Mouse (Mus musculus) c-Kit-positive CD71-negative TER-119-negative erythroid progenitor cells, embryonic 14.5 days (primary cell): ENCODE measurements around the gene Kxd1.
A peak's percentile ranks its signal among the peaks of the same experiment; 100 is the strongest.
"Not testable (repeated sequence)": the region's sequence is repeated elsewhere in the genome, so short reads cannot be mapped to it uniquely, and the experiment has no call there.

Experiments used
- DNase-seq: peaks from one replicate; pipeline ENCODE4 v3.0.0-alpha.2; 2013; ENCODE audit warnings: low read depth

Gene Kxd1

DNA sequence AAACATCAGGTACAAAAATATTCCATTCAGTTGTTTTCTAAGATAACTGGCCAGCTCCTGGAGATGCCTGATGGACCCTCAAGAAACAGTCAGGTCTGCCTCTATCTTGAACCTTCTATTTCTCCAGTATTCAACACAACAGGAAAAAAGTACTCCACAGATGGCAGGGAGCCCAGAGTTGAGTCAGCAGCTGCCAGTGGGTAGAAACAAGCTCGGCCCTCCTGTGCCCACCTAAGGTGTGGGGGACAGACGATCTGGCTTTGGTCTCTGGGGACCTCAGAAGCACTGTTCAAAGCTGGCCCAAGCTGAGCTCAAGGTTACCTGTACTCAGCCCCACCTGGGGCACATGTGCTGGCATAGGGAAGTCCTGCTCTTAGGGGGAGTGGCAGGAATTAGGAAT lies 14.3 kb downstream of the Kxd1 start:
- no peak for DNase-seq

DNA sequence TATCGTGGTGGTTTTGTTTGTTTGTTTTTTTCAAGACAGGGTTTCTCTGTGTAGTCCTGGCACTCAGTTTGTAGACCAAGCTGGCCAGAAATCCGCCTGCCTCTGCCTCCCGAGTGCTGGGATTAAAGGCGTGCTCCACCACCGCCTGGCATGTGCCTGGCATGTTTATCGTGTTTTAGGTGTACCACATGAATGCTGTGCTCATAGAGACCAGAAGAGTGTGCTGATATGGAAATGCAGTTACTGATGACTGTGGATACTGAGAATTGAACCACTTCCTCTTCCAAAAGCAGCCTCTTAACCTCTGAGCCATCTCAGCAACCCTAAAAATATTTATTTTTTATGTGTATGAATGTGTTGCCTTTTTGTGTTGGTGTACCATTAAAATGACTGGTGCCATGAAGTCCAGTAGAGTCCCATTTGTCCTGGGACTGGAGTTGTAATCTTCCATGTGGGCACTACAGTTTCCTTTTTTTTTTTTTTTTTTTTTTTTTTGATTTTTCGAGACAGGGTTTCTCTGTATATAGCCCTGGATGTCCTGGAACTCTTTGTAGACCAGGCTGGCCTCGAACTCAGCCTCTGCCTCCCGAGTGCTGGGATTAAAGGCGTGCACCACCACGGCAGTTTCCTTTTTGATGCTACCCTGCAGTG lies 15.4 kb downstream of the Kxd1 start:
- DNase-seq, result no peak

DNA sequence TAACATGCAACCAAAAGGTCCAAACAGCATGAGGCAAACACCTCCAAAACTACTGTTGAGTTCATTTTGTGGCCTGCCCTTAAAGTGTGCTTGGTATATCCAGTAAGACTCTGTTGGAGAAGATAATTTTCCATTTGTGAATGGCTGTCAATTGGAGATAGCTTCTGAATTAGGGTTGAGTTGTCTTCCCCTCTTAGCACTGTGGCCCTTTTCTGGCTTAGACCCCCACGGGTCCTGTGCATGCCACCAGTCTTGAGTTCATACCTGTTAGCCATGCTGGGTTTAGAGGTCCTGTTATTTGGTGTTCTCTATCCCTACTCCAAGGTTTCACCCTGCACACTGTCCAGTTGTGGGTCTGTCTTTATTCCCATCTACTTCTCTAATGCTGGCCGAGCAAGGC lies 16.0 kb downstream of the Kxd1 start:
- DNase-seq, result no peak

DNA sequence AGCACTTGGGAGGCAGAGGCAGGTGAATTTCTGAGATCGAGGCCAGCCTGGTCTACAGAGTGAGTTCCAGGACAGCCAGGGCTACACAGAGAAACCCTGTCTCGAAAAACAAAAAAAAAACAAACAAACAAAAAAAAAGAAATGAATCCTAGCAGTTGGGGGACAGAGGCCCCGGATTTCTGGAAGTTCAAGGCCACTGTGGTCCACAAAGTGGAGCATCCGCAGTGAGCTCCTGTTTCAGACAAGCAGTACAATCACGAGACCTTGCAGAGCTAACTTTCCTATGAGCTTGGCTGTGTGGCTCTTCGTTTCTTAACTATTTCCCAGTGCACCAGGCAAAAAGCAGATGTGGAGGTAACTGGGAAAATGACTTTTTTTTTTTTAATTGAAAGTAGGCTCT lies 16.6 kb downstream of the Kxd1 start:
- not testable (repeated sequence) for DNase-seq

DNA sequence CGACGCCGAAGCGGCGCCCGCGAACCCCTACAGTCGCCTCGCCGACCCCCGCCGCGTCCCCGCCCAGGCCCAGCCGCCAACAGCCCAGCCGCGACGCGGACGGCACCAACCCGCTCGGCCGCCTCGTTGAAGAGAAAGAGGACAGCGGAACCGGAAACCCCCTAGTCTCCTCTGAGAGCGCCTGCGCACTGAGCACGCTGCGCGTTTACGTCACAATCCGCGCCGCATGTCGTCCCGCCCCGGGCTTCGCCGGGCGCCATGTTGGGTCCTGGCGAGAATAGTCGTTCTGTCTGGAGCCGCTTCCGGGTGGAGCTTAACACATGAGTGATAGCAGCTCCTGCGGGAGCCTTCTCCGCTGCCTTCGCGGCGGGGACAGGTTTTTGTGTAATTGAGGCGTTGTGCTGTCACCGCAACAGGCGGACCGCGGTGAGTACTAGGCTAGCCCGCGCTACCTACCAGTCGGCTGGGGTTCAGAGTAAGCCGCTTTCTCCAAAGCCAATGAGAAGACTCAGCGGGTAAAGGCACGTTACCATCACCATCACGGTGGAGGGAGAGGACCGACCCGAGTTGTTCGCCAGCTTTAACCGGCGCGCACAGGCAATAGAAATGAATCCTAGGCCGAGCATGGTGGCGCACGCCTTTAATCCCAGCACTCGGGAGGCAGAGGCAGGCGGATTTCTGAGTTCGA lies 17.4 kb downstream of the Kxd1 start, which contains the start of gene Uba52:
Gene Uba52, minus strand, starts transcription at position 574 of the 688 bp plus-strand sequence.
- DNase-seq, result peak; percentile 96

DNA sequence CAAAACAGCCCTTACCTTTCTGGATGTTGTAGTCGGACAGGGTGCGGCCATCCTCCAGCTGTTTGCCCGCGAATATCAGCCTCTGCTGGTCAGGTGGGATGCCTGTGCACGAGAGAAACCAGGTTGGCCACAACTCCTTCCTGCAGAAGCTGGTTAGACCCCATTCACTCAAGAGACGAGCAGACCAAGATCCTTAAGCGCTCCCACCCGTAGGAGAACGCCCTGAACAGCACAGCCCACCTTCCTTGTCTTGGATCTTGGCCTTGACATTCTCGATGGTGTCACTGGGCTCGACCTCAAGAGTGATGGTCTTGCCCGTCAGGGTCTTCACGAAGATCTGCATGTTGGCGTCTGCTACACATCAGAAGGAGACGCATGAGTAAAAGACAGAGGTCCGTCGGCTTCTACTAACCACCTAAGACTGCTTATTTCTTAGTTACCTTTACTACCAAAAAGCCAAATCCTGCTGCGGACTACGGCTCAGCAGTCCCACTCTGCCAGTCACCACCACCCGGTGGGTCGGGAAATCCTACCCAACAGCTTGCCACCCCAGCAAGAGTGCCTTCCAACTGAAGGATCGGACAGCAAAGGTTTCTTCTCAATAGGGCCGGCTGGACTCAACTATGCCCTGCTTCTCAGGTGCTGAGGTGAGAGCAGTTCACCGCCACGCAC lies 18.3 kb downstream of the Kxd1 start:
- no peak for DNase-seq

DNA sequence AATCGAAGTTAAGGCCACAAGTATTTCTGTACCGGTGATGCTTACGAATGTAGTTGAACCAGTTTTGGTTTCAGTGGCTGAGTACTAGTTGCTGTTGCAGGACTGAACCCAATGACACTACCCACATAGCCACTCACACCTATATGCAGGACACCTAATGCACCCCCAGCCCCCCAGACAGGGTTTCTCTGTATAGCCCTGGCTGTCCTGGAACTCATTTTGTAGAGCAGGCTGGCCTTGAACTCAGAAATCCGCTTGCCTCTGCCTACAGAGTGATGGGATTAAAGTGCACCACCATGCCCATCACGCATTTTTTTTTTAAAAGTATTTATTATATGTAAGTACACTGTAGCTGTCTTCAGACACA lies 20.7 kb downstream of the Kxd1 start:
- no peak for DNase-seq

DNA sequence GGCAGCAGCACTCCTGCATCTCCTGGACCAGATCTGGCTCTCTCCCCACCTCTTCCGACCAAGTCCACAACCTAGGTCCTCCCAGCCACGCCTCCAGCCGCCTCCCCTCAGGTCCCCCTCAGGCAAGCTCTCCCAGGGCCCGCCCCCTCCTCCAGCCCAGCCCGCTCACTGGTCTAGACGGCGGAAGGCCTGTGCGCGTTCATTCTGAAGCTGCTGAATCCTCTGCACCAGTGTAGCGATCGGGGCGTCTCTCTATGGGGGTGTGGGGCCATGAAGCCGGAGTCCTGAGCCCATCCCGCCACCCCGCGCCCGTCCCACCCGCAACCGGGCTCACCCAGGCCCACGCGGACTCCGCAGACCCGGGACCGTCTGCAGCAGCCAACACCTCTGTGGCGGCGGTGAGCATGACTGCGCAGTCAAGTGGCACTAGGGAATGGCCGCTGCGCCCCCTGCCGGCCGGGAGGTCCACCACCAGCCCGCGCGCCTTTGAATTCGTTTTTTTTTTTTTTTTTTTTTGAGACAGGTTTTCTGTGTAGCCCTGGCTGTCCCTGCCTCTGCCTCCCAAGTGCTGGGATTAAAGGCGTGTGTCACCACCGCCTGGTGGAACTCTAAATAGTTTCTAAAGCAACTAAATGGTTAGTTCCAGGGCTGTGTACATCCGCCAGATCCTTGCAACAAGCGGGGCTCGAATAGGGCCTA lies 21.3 kb downstream of the Kxd1 start, which contains the start of gene Rex1bd:
Gene Rex1bd, minus strand, starts transcription at position 425 of the 699 bp plus-strand sequence.
- peak; percentile 90 for DNase-seq

DNA sequence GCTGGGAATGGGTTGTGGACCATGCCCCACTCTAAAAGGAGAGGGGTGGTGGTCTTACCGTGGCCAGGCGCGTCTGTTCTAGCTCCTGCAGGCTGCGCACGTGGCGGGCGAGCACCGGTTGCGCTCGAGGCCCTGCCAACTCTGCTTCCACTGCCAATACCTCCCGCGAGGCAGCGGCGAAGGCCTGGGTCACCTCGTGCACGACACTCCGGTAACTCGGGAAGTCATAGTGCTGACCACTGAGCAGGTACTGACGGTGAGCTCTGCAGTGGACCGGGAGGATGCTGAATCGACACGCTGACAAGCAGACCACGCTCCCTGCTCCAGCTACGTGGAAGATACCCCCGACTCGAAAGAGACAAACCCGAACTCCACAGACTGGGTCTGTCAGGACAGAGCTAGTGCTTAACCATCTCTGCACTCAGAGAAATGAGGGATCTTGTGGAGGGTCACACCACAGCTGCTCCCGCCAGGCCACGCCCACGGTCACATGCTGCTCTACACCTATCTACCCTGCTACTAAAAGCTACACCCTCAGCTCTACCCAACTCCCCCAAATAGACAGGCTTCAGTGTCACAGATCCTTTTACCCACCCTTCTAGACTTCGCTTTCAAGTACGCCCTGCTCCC lies 21.9 kb downstream of the Kxd1 start:
- DNase-seq, result no peak

DNA sequence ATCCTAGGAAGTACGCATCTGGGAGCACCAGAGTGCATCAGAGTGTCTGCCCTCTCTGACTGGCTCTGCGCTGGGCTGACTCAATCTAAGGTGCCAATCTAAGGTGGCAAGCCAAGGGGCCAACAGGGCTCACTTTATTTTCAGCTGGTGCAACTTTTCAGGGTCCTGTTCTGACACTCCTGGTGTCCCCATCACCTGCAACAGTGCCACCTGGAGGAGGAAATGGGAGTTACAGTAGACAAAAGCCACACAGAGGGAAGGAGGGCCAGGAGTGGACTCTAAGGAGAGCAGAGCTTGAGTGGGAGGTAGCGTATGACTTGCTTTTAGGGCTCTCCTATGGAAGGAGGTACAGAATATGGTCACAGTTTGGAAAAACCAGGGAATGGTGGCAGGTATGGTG lies 22.9 kb downstream of the Kxd1 start:
- peak; percentile 88 for DNase-seq

DNA sequence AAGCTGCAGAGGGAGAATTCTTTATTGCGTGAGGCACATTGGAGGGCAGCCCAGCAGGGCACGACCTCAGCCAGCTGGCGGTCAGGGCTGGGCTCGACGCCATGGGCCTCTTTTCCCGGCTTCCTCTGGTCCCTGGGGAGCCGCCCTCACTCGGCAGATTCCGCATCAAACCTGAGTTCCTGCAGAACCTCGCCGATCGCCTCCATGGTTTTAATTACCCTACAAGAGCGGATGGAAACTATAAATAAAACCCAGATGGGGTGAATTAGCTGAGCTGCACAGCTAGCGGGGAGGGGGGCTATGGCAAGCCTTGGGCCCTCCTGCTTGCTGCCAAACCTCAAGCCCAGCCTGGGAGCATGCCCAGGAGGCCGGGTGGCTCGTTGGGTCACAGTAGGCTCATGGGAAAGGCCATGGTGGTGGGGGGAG lies 23.5 kb downstream of the Kxd1 start:
- no peak for DNase-seq

DNA sequence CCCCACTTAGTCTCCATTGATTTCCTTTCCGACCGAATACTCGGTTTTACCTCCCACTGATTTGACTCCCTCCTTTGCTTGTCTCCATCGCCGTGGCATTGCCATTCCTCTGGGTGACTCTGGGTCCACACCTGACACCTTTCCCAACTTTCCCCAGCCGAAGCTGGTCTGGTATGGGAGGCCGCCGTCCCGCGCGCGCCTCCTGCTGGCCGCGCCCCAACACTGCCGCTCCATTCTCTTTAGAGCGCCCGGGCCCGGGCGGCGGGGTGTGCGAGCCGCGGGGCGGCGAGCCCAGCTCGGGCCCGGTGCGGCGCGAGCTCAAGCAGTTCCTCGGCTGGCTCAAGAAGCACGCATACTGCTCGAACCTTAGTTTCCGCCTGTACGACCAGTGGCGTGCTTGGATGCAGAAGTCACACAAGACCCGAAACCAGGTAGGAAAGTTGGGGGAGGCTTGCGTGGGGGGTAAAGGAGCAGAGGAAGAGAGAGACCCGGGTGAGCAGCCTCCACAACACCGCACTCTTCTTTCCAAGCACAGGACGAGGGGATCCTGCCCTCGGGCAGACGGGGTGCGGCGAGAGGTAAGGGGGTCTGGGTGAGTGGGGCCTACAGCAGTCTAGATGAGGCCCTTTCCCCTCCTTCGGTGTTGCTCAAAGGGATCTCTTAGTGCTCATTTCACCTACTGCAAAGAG lies 24.6 kb downstream of the Kxd1 start:
- no peak for DNase-seq

DNA sequence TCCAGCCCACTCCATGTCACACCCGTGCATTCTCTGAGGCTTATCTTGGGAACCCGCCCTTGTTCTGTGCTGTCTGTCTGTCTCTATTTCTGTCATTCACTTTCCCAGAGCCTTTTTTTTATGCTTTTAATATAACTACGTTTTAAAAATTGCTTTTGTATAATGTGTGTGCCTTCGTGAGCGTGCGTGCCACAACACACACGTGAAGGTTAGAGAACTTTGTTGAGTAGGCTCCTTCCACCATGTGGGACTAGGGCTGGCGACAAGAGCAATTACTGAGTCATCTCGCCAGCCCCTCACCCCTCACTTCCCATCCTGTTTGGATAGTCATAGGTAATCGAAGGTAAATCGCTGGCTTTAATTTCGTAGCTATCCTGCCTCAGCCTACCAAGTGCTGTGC lies 25.2 kb downstream of the Kxd1 start:
- DNase-seq, result no peak

DNA sequence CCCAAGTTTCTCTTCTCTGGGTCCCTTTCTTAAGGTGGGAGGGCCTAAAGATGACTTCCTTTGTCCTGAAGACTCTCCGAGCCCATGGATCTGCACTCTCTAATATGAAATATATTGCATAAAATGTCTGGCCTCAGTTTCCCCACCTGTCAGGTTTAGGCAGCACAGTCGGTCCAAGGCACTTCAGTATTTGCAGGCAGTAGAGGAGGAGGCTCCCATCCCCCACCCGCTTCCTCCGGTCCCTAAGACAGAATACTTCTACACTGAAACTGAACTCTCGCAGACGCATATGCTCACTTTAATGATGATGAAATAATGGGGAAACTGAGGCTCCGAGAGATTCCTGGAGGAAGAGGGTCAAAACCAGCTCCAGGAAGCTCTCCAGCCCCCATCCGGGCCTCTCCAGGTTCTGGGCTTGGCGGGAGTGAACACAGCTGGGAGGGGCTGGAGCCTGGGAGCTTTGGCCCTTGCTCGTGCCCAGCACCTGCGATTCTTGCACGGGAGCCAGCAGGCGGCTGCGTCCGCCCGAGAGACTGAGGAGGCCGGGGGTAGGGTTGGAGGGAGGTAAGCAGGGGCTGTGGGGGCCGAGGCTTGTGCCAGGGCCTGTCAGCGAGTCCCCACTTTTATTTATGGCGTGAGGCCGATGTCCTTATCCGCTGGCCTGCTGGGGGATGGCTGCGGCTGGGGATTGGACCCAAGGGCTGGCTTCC lies 25.8 kb downstream of the Kxd1 start:
- DNase-seq, result no peak

DNA sequence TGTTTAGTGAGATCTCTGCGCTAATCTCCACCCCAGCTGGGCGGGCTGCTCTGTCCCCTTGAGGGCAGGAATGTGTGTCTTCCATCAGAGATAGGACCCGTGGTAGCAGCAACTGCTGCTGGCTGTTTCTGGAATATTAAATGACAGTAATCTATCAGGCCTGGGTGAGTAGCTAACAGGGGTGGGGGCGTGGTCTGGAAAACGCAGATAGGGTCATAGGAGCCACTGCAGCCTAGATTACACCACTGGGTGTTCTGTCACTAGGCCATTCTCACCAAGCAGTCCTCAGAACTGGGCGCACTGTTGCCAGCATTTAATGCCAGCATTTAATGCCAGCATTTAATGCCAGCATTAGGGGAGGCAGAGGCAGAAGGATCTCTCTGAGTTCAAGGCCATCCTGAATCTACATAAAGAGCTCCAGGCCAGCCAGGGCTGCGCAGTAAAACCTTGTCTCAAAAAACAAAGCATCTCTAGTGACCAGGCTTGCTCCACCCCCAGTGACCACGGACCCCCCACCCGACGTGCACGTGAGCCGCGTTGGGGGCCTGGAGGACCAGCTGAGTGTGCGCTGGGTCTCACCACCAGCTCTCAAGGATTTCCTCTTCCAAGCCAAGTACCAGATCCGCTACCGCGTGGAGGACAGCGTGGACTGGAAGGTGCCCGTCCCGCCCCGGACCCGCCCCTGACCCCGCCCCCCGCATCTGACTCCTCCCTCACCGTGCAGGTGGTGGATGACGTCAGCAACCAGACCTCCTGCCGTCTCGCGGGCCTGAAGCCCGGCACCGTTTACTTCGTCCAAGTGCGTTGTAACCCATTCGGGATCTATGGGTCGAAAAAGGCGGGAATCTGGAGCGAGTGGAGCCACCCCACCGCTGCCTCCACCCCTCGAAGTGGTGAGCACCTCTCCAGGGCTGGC lies 27.1 kb downstream of the Kxd1 start:
- DNase-seq, result no peak

DNA sequence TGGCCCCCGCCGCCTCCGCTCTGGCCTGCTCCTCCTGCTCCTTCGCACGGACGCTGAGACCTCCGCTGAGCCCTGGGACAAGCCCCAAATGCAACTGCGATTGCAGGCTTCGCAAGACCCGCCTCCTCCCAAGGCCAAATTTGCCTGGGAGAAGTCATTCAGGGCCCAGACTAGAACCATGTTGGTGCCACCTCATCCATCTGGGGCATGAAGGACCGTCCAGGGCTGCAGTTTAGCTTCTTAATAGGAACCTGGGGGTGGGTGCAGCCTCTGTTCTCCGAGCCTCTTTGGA lies 32.0 kb downstream of the Kxd1 start:
- no peak for DNase-seq

DNA sequence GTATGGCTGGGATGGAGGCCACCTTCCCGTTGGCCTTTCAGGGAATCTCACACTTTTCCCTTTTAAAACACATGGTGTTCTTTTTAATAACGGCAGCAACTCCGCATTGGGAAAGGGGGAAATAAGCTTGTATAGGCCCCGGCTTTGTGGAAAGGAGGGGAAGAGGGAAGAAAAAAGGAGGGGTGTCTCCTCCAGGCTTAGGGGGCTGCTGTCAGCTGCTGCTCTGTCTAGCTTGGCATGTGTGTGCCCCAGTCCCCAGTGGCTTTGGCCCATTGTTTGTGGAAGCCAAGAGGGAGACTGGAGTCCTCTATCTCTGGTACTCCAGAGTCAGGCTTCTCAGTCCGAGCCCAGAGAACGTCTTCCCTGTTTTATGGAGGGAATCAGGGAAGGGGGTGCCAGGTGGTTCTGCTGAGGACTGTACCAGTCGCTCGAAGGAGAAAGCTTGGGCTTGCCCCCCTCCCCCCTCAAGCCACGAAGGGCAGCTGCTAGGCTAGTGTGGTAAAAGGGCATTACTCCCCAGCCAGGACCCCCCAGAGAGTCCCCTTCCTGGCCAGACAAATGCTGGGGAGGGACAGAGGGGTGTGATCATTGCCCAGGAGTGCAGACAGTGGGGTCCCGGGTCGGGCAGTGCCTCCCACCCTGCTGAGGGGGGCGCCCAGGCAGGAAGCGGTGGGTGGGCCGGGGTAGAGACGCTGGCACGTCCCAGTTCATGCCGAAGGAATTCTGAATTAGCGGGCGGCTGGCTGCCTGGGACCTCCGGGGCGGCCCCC lies 32.6 kb downstream of the Kxd1 start:
- no peak for DNase-seq

DNA sequence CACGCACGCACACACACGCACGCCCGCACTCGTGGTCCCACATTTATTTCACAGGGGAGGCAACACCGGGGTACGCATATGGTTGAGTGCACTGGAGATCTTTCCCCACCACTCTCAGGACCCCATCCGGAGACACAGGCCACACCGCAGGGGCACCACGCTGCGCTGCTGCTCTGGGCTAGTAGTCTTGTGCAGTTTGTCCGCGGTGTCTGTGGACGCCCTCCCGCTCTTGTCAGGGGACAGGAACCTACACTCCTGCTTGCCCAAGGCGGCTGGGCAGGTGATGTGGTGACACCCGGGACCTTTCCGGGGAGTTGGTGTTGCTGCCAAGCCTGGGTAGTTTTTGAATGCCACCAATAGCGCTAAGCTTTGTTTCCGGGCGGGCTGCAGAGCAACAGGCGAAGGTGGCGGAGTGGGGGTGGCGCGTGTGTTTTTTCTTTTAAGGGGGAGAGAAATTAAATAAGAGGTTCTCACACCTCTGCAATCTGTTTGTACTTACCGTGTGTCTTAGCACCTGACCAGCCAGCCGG lies 33.3 kb downstream of the Kxd1 start:
- DNase-seq, result no peak
